In genomic region chr9:71753117-71753516, GRCm38 (mm10) we compare ENCODE assay signal across 17 mouse cellular contexts. TPM values are rescaled to one million over a fixed set of nuclear protein-coding genes. Genes with fewer than 3 reads are reported as not detected.
DNase-seq lines count a peak whose midpoint lies in the region; ATAC-seq and TF ChIP-seq lines count a peak whose summit lies in the region.
"Had no signal": no experiment of that assay in that cellular context is flagged by ENCODE, and none has a peak within 500 bp of the region (broad histone marks: within the 10 kb centered on the region; RNA-seq: fewer than 3 reads in every experiment).

No protein-coding gene starts in this region.

- H3K9me3 ChIP-seq in hindbrain, embryonic 16.5 days (ENCODE audit: control insufficient read depth, low read length) = no peaks in the 10 kb centered on the region
- no peaks in the 10 kb centered on the region for H3K9me3 ChIP-seq in hindbrain, postnatal 0 days (ENCODE audit: low read length)
- H3K9me3 ChIP-seq: midbrain, embryonic 10.5 days had no signal

- intact Hi-C loops in heart, postnatal 10 days (cut with DNase I) = no loop called here

- H3K36me3 ChIP-seq in hindbrain, embryonic 16.5 days (ENCODE audit: control insufficient read depth, insufficient read depth, low read length) = no peaks in the 10 kb centered on the region
- no peaks in the 10 kb centered on the region for H3K36me3 ChIP-seq in hindbrain, postnatal 0 days (ENCODE audit: insufficient read depth, low read length)
- H3K36me3 ChIP-seq: midbrain, embryonic 10.5 days had no signal

- H3K9ac ChIP-seq in hindbrain, embryonic 16.5 days (ENCODE audit: low read depth, low read length) = no peak overlapping the region
- H3K9ac ChIP-seq in hindbrain, postnatal 0 days (replicated peaks; ENCODE audit: low read length) = no peak overlapping the region
- H3K9ac ChIP-seq: liver, postnatal 0 days had no signal

- no peak overlapping the region for H3K4me2 ChIP-seq in hindbrain, embryonic 16.5 days (ENCODE audit: low read length)
- H3K4me2 ChIP-seq in hindbrain, postnatal 0 days (ENCODE audit: low read depth, low read length) = no peak overlapping the region

- no peak overlapping the region for H3K4me3 ChIP-seq in hindbrain, embryonic 16.5 days (ENCODE audit: low read length)
- no peak overlapping the region for H3K4me3 ChIP-seq in hindbrain, postnatal 0 days (ENCODE audit: low read length)
- H3K4me3 ChIP-seq: midbrain, embryonic 10.5 days had no signal

- 55% methylated on average over 2 of the region's 2 CpGs for WGBS in hindbrain, embryonic 16.5 days
- 64% methylated on average over 2 of the region's 2 CpGs for WGBS in hindbrain, postnatal 0 days

- H3K4me1 ChIP-seq in hindbrain, embryonic 16.5 days (ENCODE audit: control insufficient read depth, insufficient read depth, low read depth, low read length) = no peaks in the 10 kb centered on the region
- H3K4me1 ChIP-seq in hindbrain, postnatal 0 days (ENCODE audit: insufficient read depth, low read length) = no peaks in the 10 kb centered on the region

- DNase-seq in heart, adult 11 months = peak; percentile 89
- no peak for DNase-seq in heart, postnatal 10 days
- no peak for DNase-seq in hindbrain, postnatal 0 days (ENCODE audit: low spot score)
- peak; percentile 38 for DNase-seq in ovary, adult 18-20 months (ENCODE audit: low spot score)
- DNase-seq in ovary, postnatal 14 days (ENCODE audit: low spot score) = no peak
- no peak for DNase-seq in layer of hippocampus, adult 18-20 months (ENCODE audit: low spot score in 2 of 2)
- no peak for DNase-seq in lung, postnatal 14 days
- DNase-seq: adrenal gland, postnatal 10 days; cerebellum, adult 9-10 months; gastrocnemius, postnatal 25 days; liver, postnatal 0 days; lung, postnatal 36 days; thymus, postnatal 36 days had no signal

- no peak for TF ChIP-seq CTCF in hindbrain, postnatal 0 days (IDR thresholded peaks at IDR 0.05; ENCODE audit: low read depth)

- H3K27me3 ChIP-seq in hindbrain, embryonic 16.5 days (replicated peaks; ENCODE audit: control insufficient read depth, insufficient read depth, low read length) = no peaks in the 10 kb centered on the region
- no peaks in the 10 kb centered on the region for H3K27me3 ChIP-seq in hindbrain, postnatal 0 days (ENCODE audit: insufficient read depth, low read length)

- peak overlapping the region; percentile 27; the same call in 1 of the 2 replicates for H3K27ac ChIP-seq in hindbrain, embryonic 16.5 days (ENCODE audit: low read depth, low read length)
- H3K27ac ChIP-seq in hindbrain, postnatal 0 days = no peak overlapping the region; the same call in 1 of the 2 replicates
- H3K27ac ChIP-seq: midbrain, embryonic 10.5 days had no signal

- no peak for ATAC-seq in hindbrain, embryonic 16.5 days
- ATAC-seq in hindbrain, postnatal 0 days = no peak
- ATAC-seq: intestine, postnatal 0 days; liver, postnatal 0 days had no signal

RNA-seq across cellular contexts. Expression of gene Cgnl1, which starts 18.3 kb away (rescaled TPM):
- total RNA-seq in heart, postnatal 10 days (2021) = 10 to 100 TPM; 42.8 to 44.9 TPM
- 7.0 and 7.1 TPM in 2 replicates for polyA plus RNA-seq in hindbrain, embryonic 16.5 days (2015; fragmentation: Nextera tagmentation; extraction: Ambion mirVana)
- total RNA-seq in hindbrain, postnatal 0 days (2014; rRNA removed) = 7.6 and 9.8 TPM in 2 replicates
- 7.2 and 7.6 TPM in 2 replicates for polyA plus RNA-seq in hindbrain, postnatal 0 days (2015; fragmentation: Nextera tagmentation; extraction: Ambion mirVana)
- total RNA-seq in layer of hippocampus, adult 18-20 months (2021) = 1 to 10 TPM; 5.4 to 8.4 TPM
- total RNA-seq: CH12.LX had no signal

Comparison
In these comparisons a context has a peak if more than half of its experiments do, and no peak if none do; other contexts are left out.
1. DNase-seq: peak in heart, adult 11 months (single experiment) and ovary, adult 18-20 months (single experiment); none in heart, postnatal 10 days (0 of 2), hindbrain, postnatal 0 days (single experiment), ovary, postnatal 14 days (single experiment), layer of hippocampus, adult 18-20 months (0 of 2) and lung, postnatal 14 days (single experiment).